Mouse (Mus musculus) MEL (cell line): ENCODE results near the gene Micu1.

Source experiments
- CTCF ChIP-seq, 3 experiments: IDR thresholded peaks in 2 of 3; conservative IDR thresholded peaks in 1 of 3; 2 replicates each; pipeline ENCODE4 v1.5.1; 2011 to 2012; ENCODE audit warnings: low read length in 3 of 3, low read depth in 2 of 3, mild to moderate bottlenecking in 2 of 3, improper control_type of control experiment in 1 of 3, inconsistent platforms in 1 of 3, mixed read lengths in 1 of 3, moderate library complexity in 1 of 3; ENCODE audit not compliant: control insufficient read depth in 1 of 3, insufficient read depth in 1 of 3, poor library complexity in 1 of 3, severe bottlenecking in 1 of 3
- POLR2A ChIP-seq, 2 experiments: IDR thresholded peaks; 2 replicates each; pipeline ENCODE4 v1.6.1; 2011 to 2012; ENCODE audit warnings: low read length in 2 of 2, mild to moderate bottlenecking in 2 of 2, control low read depth in 1 of 2, improper control_type of control experiment in 1 of 2, low read depth in 1 of 2, moderate library complexity in 1 of 2; ENCODE audit not compliant: control insufficient read depth in 1 of 2, insufficient read depth in 1 of 2, poor library complexity in 1 of 2

DNA sequence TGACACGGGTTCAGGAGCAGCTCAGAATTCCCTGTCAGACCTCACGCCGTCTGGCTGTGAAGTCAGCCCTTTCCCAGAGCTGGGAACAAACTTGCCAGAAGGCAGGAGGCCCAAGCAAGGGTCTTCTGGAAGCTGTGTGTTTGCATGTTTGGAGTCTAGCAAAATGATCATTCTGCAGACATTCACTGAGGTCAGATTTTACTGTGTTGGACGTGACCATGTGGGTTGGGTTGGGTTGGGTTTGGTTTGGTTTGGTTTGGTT, 197.8 kb downstream of the Micu1 start:
- TF ChIP-seq CTCF (IDR thresholded peaks at IDR 0.05 in 2 of 3, conservative IDR thresholded peaks at IDR 0.05 in 1 of 3; ENCODE audit: control insufficient read depth in 1 of 3, insufficient read depth in 1 of 3, low read depth in 2 of 3, low read length in 3 of 3, poor library complexity in 1 of 3, severe bottlenecking in 1 of 3) (no peak), POLR2A (IDR thresholded peaks at IDR 0.05; ENCODE audit: control insufficient read depth in 1 of 2, insufficient read depth in 1 of 2, low read depth in 1 of 2, low read length in 2 of 2, poor library complexity in 1 of 2) (no peak)
